Comparison of ENCODE assay signal across 8 mouse cellular contexts in the genomic region with DNA sequence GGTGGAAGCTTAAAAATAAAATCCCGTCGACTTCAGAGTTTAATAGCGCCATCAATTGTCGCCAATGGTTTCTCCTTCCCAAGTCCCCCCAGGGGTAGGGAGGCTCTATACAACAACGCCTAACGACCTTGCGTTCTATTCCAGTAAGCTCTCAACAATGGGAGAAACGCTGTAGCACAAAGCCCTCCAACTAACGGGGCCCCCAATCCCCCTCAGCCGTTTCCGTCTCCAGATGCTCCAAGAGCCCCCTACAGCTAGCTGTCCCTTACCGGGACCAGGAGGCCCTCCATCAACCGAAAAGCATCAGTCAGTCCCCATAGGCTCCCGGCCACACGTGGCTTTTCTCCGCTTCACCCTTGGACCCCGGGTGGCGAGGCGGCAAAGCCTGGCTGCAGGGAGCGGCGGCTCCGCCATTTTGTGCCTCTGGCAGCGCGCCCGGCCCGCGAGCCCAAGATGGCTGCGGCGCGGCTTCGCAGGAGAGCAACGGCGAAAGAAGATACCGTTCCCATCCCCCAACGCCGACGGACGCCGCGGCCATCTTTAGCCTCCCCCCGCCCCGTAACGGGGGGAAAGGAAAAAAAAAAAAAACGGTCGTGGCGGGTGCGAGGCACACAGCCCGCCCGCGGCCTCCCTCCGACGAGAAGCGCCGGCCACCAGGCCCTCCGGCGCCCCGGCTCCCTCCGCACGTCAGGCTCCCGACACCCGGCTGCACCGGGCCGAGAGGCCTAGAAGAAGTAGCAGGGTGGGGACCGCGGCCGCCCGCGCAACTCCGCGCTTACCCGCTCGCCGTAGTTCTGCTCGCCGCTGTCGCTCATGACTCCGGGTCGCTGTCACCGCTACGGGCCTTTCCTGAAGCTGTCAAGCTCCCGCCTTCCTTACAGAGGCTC. TPM values are rescaled to one million over a fixed set of nuclear protein-coding genes. Genes with fewer than 3 reads are reported as not detected.
DNase-seq lines count a peak whose midpoint lies in the region; ATAC-seq lines count a peak whose summit lies in the region.

No protein-coding gene starts in this region.

- ATAC-seq in hindbrain, embryonic 11.5 days (ENCODE audit: low FRiP score) = peak; percentile 81

- H3K4me3 ChIP-seq in hindbrain, embryonic 11.5 days (ENCODE audit: low read depth, low read length) = peak overlapping the region; percentile 96

- peak overlapping the region; percentile 97 for H3K9ac ChIP-seq in hindbrain, embryonic 11.5 days (ENCODE audit: low read depth, low read length)

- peak overlapping the region; percentile 95 for H3K27ac ChIP-seq in hindbrain, embryonic 11.5 days (ENCODE audit: low read depth, low read length)

- H3K9me3 ChIP-seq in hindbrain, embryonic 11.5 days (ENCODE audit: control insufficient read depth, low read length) = no peaks in the 10 kb centered on the region

- H3K4me2 ChIP-seq in hindbrain, embryonic 11.5 days (replicated peaks; ENCODE audit: low read depth, low read length) = peak overlapping the region; percentile 65

- no peaks in the 10 kb centered on the region for H3K27me3 ChIP-seq in hindbrain, embryonic 11.5 days (ENCODE audit: control insufficient read depth, insufficient read depth, low read length)

- WGBS in hindbrain, embryonic 11.5 days = under 1% methylated on average over 74 of the region's 81 CpGs

- H3K36me3 ChIP-seq in hindbrain, embryonic 11.5 days (ENCODE audit: control insufficient read depth, insufficient read depth, low read length) = no peaks in the 10 kb centered on the region

- peak; percentile 88 for DNase-seq in Muller cell, postnatal 12 days (ENCODE audit: inconsistent ontology term)
- peak; percentile 78 for DNase-seq in cerebellum, adult 9-10 months
- peak; percentile 38 to 83 for DNase-seq in frontal cortex, adult 2 months (ENCODE audit: extremely low spot score in 1 of 2, low spot score in 1 of 2)
- peak; percentile 90 for DNase-seq in hindbrain, embryonic 11.5 days (ENCODE audit: low spot score)
- peak; percentile 85 for DNase-seq in layer of hippocampus, postnatal 14 days (ENCODE audit: low spot score in 2 of 2)
- DNase-seq in lung, postnatal 10 days = peak; percentile 90
- peak; percentile 86 for DNase-seq in ovary, postnatal 36 days (ENCODE audit: low spot score)
- DNase-seq in thymus, postnatal 14 days = peak; percentile 87

- 0 out of 2 replicates have a peak, but pooled peaks cover 2% of the 10 kb centered on the region for H3K4me1 ChIP-seq in hindbrain, embryonic 11.5 days (replicated peaks; ENCODE audit: control insufficient read depth, insufficient read depth, low read length)

RNA-seq across cellular contexts. Expression of gene Tra2b, which starts 0.6 kb away (rescaled TPM):
- polyA plus RNA-seq in frontal cortex, adult 2 months (2012; rRNA removed) = 75.1 and 86.6 TPM in 2 replicates
- polyA plus RNA-seq in hindbrain, embryonic 11.5 days (2014; fragmentation: Nextera tagmentation; extraction: Ambion mirVana) = 464 and 467 TPM in 2 replicates
- total RNA-seq in layer of hippocampus, postnatal 14 days (2021) = 10 to 100 TPM; 89.7 to 91.0 TPM

Comparison
In these comparisons a context has a peak if more than half of its experiments do, and no peak if none do; other contexts are left out.
1. Peak in every context shown above with its lines: DNase-seq, ATAC-seq, H3K4me3 ChIP-seq and H3K27ac ChIP-seq.